Mouse (Mus musculus) liver, embryonic 14 days (tissue): ENCODE results near the gene Rpain. TPM values are rescaled to one million over a fixed set of nuclear protein-coding genes. Genes with fewer than 3 reads are reported as not detected.

Experiments
- polyA plus RNA-seq: library from polyadenylated mRNA; depleted of rRNA; stranded (reverse); fragments of >200 nt; gene quantifications from 2 replicates; pipeline ENCODE4 v1.2.3, GENCODE M21; 2012; rRNA removed

The Rpain gene
- 57.4 and 61.6 TPM in 2 replicates for polyA plus RNA-seq

DNA sequence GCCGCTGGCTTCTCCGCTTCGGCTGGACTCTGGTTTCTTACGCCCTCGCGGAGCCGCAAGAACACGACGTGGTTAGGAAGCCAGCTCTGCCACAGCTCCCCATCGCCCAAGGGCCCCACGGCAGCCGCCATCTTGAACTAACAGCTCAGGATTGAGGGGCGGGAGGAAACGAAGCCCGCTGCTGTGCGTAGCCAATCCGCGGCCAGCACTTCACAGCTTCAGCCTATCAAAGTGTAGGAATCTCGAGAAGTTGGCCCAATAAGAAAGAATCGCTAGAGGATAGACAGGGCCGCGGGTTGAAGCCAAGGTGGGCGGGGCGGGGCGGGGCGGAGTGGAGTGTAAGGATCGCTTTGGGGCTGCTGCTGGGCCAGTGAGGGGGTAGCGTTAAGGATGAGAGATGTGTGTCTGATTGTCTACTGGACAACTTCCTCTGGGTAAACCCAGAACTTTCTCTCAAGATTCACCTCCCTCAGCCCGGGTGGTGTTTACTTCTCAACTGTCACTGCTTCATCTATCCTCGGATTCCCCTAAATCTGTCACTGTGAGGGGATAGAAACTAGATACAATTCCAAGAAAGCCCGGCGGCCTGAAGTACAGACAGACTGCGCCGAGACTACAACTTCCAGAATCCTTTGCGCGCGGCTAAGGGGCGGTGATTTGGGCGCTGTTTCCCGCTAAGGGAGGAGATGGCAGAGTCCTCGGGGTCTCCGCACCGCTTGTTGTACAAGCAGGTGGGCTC lies at the start of gene Rpain, which contains the start of gene Nup88:
Gene Rpain (plus strand): TSS at position 393 of the 739 bp plus-strand sequence.
Gene Nup88 (minus strand): TSS at position 153 of the 739 bp plus-strand sequence.

GRCm38 (mm10) chr11:70982557-70983228 lies 12.7 kb downstream of the Rpain start, which contains the start of gene C1qbp:
Gene C1qbp, minus strand, starts transcription at chr11:70983026.

GRCm38 (mm10) chr11:71004316-71004773 lies 34.3 kb downstream of the Rpain start, which contains the start of gene Dhx33:
Gene Dhx33, minus strand, starts transcription at chr11:71004437.

DNA sequence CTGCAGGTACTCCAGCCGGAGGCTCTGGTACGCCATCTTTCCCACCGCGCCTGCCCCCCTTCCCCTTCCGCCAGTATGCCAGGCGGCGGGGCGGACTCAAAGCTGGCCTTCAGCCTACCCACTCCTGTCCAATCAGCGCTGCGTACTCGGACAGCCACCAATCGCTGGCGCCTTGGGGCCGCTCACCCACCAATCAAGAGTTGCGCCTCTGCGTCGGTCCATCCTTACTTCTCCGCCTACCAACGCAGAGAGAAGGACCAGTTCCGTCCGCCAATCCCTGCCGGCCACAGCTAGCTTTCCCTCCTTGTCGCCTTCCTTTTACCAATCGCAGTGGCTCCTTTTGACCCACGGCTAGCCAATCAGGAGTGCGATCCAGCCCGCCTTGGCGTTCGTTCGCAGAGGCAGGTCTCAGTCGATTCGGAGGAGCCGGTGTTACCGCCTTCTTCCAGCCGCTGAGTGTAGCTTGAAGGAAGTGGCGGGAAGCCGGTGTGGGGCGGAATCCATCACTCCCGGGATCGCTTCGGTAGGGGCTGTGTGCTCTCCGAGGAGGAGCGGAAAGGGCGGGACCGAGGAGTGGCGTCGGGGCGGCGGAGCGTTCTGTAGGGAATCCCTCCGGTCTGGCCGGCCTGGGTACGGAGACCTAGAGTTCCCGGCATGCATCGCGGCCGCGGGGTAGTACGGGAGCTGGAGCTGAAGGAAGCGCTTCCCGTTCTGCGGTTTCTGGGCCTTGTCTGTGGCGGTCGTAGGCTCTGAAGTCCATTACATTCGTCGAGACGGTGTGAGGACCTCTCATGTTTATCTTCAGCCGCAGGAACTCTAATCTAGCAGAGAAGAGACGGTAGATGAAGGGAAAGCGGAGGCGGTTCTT lies 49.4 kb downstream of the Rpain start, which contains the start of the genes Mis12 and Derl2:
Gene Mis12 (plus strand): TSS at position 411 of the 868 bp plus-strand sequence.
Gene Derl2 (minus strand): TSS at position 641 of the 868 bp plus-strand sequence.

Other genes with a start within 250 kb of the Rpain start
- 0.70 and 0.74 TPM in 2 replicates for gene Zfp3, start 206.0 kb upstream of the Rpain start, polyA plus RNA-seq
- 0.17 and 0.24 TPM in 2 replicates for gene Scimp, start 157.6 kb upstream of the Rpain start, polyA plus RNA-seq
- gene Rabep1, start 125.4 kb upstream of the Rpain start, polyA plus RNA-seq, result 4.3 and 4.5 TPM in 2 replicates
- gene Nup88, start 240 bp upstream of the Rpain start, polyA plus RNA-seq, result 46.4 and 46.7 TPM in 2 replicates
- gene C1qbp, start 12.8 kb downstream of the Rpain start, polyA plus RNA-seq, result 126 and 145 TPM in 2 replicates
- gene Dhx33, start 34.2 kb downstream of the Rpain start, polyA plus RNA-seq, result 5.3 and 6.8 TPM in 2 replicates
- 15.8 and 16.2 TPM in 2 replicates for gene Mis12, start 49.4 kb downstream of the Rpain start, polyA plus RNA-seq
- gene Derl2, start 49.6 kb downstream of the Rpain start, polyA plus RNA-seq, result 9.7 and 11.4 TPM in 2 replicates
- 1.3 and 2.1 TPM in 2 replicates for gene 6330403K07Rik, start 63.3 kb downstream of the Rpain start, polyA plus RNA-seq
- 0.08 and 0.14 TPM in 2 replicates for gene Nlrp1a, start 174.5 kb downstream of the Rpain start, polyA plus RNA-seq